Mouse (Mus musculus): ENCODE data around the gene Gm2888. TPM values are rescaled to one million over a fixed set of nuclear protein-coding genes. Genes with fewer than 3 reads are reported as not detected.
"Not testable (repeated sequence)": the region's sequence is repeated elsewhere in the genome, so short reads cannot be mapped to it uniquely, and the experiment has no call there.

Gene Gm2888
- not detected in 2 replicates for total RNA-seq (2014; fragmentation: Nextera tagmentation)
- 0.12 and 0.44 TPM in 2 replicates for total RNA-seq (2017)
- polyA plus RNA-seq (2012): not detected in 2 replicates

GRCm38 (mm10) chr14:3029702-3030101 is at the start of gene Gm2888:
Gene Gm2888 (plus strand): TSS chr14:3030002.
- not testable (repeated sequence) for H3K9me3 ChIP-seq (replicated peaks); H3K27me3 ChIP-seq (ENCODE audit: insufficient read depth, low read length); DNase-seq (ENCODE audit: low spot score); H3K4me3 ChIP-seq (ENCODE audit: low read depth, low read length); ATAC-seq (ENCODE audit: extremely low read depth, insufficient number of reproducible peaks, low FRiP score, poor library complexity, severe bottlenecking); H3K36me3 ChIP-seq (replicated peaks); H3K4me1 ChIP-seq (ENCODE audit: insufficient read depth, low read depth, low read length)

GRCm38 (mm10) chr14:3048727-3049512 is 19.1 kb downstream of the Gm2888 start, which contains the start of gene Gm2897:
Gene Gm2897 (plus strand): TSS chr14:3049285.
- H3K27me3 ChIP-seq (ENCODE audit: insufficient read depth, low read length); ATAC-seq (ENCODE audit: extremely low read depth, insufficient number of reproducible peaks, low FRiP score, poor library complexity, severe bottlenecking); H3K4me1 ChIP-seq (ENCODE audit: insufficient read depth, low read depth, low read length); H3K9me3 ChIP-seq (replicated peaks); DNase-seq (ENCODE audit: low spot score); H3K4me3 ChIP-seq (ENCODE audit: low read depth, low read length); H3K36me3 ChIP-seq (replicated peaks): not testable (repeated sequence)

- H3K36me3 ChIP-seq (replicated peaks); H3K4me1 ChIP-seq (ENCODE audit: insufficient read depth, low read depth, low read length); ATAC-seq (ENCODE audit: extremely low read depth, insufficient number of reproducible peaks, low FRiP score, poor library complexity, severe bottlenecking); DNase-seq (ENCODE audit: low spot score); H3K4me3 ChIP-seq (ENCODE audit: low read depth, low read length); H3K27me3 ChIP-seq (ENCODE audit: insufficient read depth, low read length); H3K9me3 ChIP-seq (replicated peaks): not testable (repeated sequence)
Measured at GRCm38 (mm10) chr14:3049513-3049800, 19.7 kb downstream of the Gm2888 start.

GRCm38 (mm10) chr14:3050087-3050486 is 20.3 kb downstream of the Gm2888 start:
- H3K4me1 ChIP-seq (ENCODE audit: insufficient read depth, low read depth, low read length); DNase-seq (ENCODE audit: low spot score); H3K4me3 ChIP-seq (ENCODE audit: low read depth, low read length); H3K27me3 ChIP-seq (ENCODE audit: insufficient read depth, low read length); H3K9me3 ChIP-seq (replicated peaks); ATAC-seq (ENCODE audit: extremely low read depth, insufficient number of reproducible peaks, low FRiP score, poor library complexity, severe bottlenecking); H3K36me3 ChIP-seq (replicated peaks): not testable (repeated sequence)

Other genes starting within 250 kb of the Gm2888 start
- gene Gm2897, start 19.3 kb downstream of the Gm2888 start, total RNA-seq (2014; fragmentation: Nextera tagmentation): not detected in 2 replicates
- gene Gm2897, start 19.3 kb downstream of the Gm2888 start, total RNA-seq (2017): 0.46 TPM in 1 of 2 replicates, not detected in the other
- not detected in 2 replicates for gene Gm2897, start 19.3 kb downstream of the Gm2888 start, polyA plus RNA-seq (2012)
- gene Gm10340, start 104.0 kb downstream of the Gm2888 start, total RNA-seq (2014; fragmentation: Nextera tagmentation): not detected in 2 replicates
- 0.52 TPM in 1 of 2 replicates, not detected in the other for gene Gm10340, start 104.0 kb downstream of the Gm2888 start, total RNA-seq (2017)
- not detected in 2 replicates for gene Gm10340, start 104.0 kb downstream of the Gm2888 start, polyA plus RNA-seq (2012)
- not detected in 2 replicates for gene Gm5795, start 158.3 kb downstream of the Gm2888 start, total RNA-seq (2014; fragmentation: Nextera tagmentation)
- gene Gm5795, start 158.3 kb downstream of the Gm2888 start, total RNA-seq (2017): 0.52 and 0.71 TPM in 2 replicates
- gene Gm5795, start 158.3 kb downstream of the Gm2888 start, polyA plus RNA-seq (2012): not detected in 2 replicates
- not detected in 2 replicates for gene D830030K20Rik, start 178.5 kb downstream of the Gm2888 start, total RNA-seq (2014; fragmentation: Nextera tagmentation)
- 0.64 and 0.82 TPM in 2 replicates for gene D830030K20Rik, start 178.5 kb downstream of the Gm2888 start, total RNA-seq (2017)
- not detected in 2 replicates for gene D830030K20Rik, start 178.5 kb downstream of the Gm2888 start, polyA plus RNA-seq (2012)

Data from G1E (cell line).